ENCODE assay signal across 12 mouse cellular contexts in the genomic region with DNA sequence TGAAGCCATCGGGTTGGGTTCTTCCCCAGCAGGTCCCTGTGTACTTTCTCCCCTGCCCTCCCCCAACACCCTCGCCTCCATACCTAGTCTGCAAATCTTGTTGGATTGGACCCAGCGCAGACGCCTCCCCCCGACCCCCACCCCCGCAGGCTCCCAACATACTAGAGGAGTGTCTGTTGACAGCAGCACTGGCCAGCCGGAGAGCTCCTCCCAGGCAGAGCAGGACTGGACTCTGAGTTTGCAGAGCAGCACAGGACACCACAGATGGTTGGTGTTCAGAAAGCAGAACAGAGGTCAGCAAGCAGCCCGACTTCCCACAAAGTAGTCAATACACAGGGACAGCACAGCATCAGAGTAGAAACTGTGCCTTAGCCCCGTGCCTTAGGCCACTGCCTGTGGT. TPM values are rescaled to one million over a fixed set of nuclear protein-coding genes. Genes with fewer than 3 reads are reported as not detected.
DNase-seq lines count a peak whose midpoint lies in the region; ATAC-seq and TF ChIP-seq lines count a peak whose summit lies in the region.
"Had no signal": no experiment of that assay in that cellular context is flagged by ENCODE, and none has a peak within 500 bp of the region (broad histone marks: within the 10 kb centered on the region; RNA-seq: fewer than 3 reads in every experiment).

No protein-coding gene starts in this region.

- H3K27me3 ChIP-seq in liver, embryonic 14.5 days (ENCODE audit: control insufficient read depth, insufficient read depth, low read length): no peaks in the 10 kb centered on the region

- ATAC-seq in liver, embryonic 14.5 days (ENCODE audit: insufficient read depth): peak; percentile 87

- no peak overlapping the region for H3K4me3 ChIP-seq in liver, embryonic 14.5 days (ENCODE audit: insufficient read depth in 1 of 2, low read depth in 2 of 2, low read length in 2 of 2)
- H3K4me3 ChIP-seq: neural tube, embryonic 12.5 days had no signal

- no peaks in the 10 kb centered on the region for H3K9me3 ChIP-seq in liver, embryonic 14.5 days (ENCODE audit: control insufficient read depth, low read length)
- H3K9me3 ChIP-seq: neural tube, embryonic 12.5 days had no signal

- DNase-seq in adrenal gland, postnatal 10 days: peak; percentile 31
- DNase-seq in adrenal gland, adult (ENCODE audit: inconsistent age in 2 of 2, low spot score in 1 of 2): no peak
- peak; percentile 48 for DNase-seq in embryo, embryonic 11 days
- peak; percentile 69 for DNase-seq in kidney, postnatal 10 days
- DNase-seq in liver, embryonic 14.5 days (ENCODE audit: low read depth in 3 of 3, low spot score in 3 of 3): peak; percentile 23 to 24 (median 24)
- DNase-seq in cerebellum, postnatal 25 days: no peak
- DNase-seq in cerebellum, adult 18-20 months: no peak
- DNase-seq in urinary bladder, postnatal 4 days (ENCODE audit: low spot score in 2 of 2): no peak
- DNase-seq: adrenal gland, adult 8-10 months had no signal

- no peak overlapping the region for H3K9ac ChIP-seq in liver, embryonic 14.5 days (replicated peaks)
- H3K9ac ChIP-seq: neural tube, embryonic 12.5 days had no signal

- WGBS in liver, embryonic 14.5 days (ENCODE audit: insufficient replicate concordance): 26% methylated on average over 9 of the region's 9 CpGs

- H3K4me2 ChIP-seq in liver, embryonic 14.5 days (ENCODE audit: low read depth): no peak overlapping the region
- H3K4me2 ChIP-seq: neural tube, embryonic 12.5 days had no signal

- no peak for TF ChIP-seq CTCF in liver, embryonic 14.5 days (IDR thresholded peaks at IDR 0.05; ENCODE audit: low read depth)

- H3K4me1 ChIP-seq in liver, embryonic 14.5 days (replicated peaks; ENCODE audit: control insufficient read depth in 2 of 2, insufficient read depth in 2 of 2, low read length in 1 of 2): peaks cover 0 to 4% of the 10 kb centered on the region in 2 experiments; a peak in 1 of 4 replicates

- no peak for TF ChIP-seq EP300 in liver, embryonic 14.5 days (IDR thresholded peaks at IDR 0.05; ENCODE audit: low read depth)

- no peaks in the 10 kb centered on the region for H3K36me3 ChIP-seq in liver, embryonic 14.5 days (replicated peaks; ENCODE audit: control insufficient read depth, insufficient read depth, low read depth)
- H3K36me3 ChIP-seq: neural tube, embryonic 12.5 days had no signal

- H3K27ac ChIP-seq in liver, embryonic 14.5 days: no peak overlapping the region
- H3K27ac ChIP-seq: neural tube, embryonic 12.5 days had no signal

RNA-seq across cellular contexts. Expression of a gene that starts 23.8 kb away (rescaled TPM):
- 1 to 10 TPM; 5.8 to 8.1 TPM for total RNA-seq in adrenal gland, postnatal 10 days (2021)
- 0.21 and 0.22 TPM in 2 replicates for polyA plus RNA-seq in liver, embryonic 14.5 days (2012; rRNA removed)
- polyA plus RNA-seq in liver, embryonic 14.5 days (2014; fragmentation: Nextera tagmentation; extraction: Ambion mirVana): 0.19 and 0.22 TPM in 2 replicates
- total RNA-seq: megakaryocyte progenitor cell, adult 5-6 weeks had no signal

RNA-seq across cellular contexts. Expression of a gene that starts 32.2 kb away (rescaled TPM):
- not detected for total RNA-seq in adrenal gland, postnatal 10 days (2021)
- not detected in 2 replicates for polyA plus RNA-seq in liver, embryonic 14.5 days (2012; rRNA removed)
- not detected in 2 replicates for polyA plus RNA-seq in liver, embryonic 14.5 days (2014; fragmentation: Nextera tagmentation; extraction: Ambion mirVana)
- total RNA-seq: ES-E14; megakaryocyte progenitor cell, adult 5-6 weeks had no signal

RNA-seq across cellular contexts. Expression of a gene that starts 32.2 kb away (rescaled TPM):
- 100 to 1,000 TPM; 419 to 460 TPM for total RNA-seq in adrenal gland, postnatal 10 days (2021)
- 45.4 and 56.1 TPM in 2 replicates for polyA plus RNA-seq in liver, embryonic 14.5 days (2012; rRNA removed)
- polyA plus RNA-seq in liver, embryonic 14.5 days (2014; fragmentation: Nextera tagmentation; extraction: Ambion mirVana): 127 and 128 TPM in 2 replicates

RNA-seq across cellular contexts. Expression of a gene that starts 54.7 kb away (rescaled TPM):
- 10 to 100 TPM; 21.4 to 25.7 TPM for total RNA-seq in adrenal gland, postnatal 10 days (2021)
- 5.3 and 9.1 TPM in 2 replicates for polyA plus RNA-seq in liver, embryonic 14.5 days (2012; rRNA removed)
- 17.8 and 25.8 TPM in 2 replicates for polyA plus RNA-seq in liver, embryonic 14.5 days (2014; fragmentation: Nextera tagmentation; extraction: Ambion mirVana)

RNA-seq across cellular contexts. Expression of a gene that starts 55.1 kb away (rescaled TPM):
- total RNA-seq in adrenal gland, postnatal 10 days (2021): 10 to 100 TPM; 27.1 to 27.6 TPM
- 7.8 and 10.2 TPM in 2 replicates for polyA plus RNA-seq in liver, embryonic 14.5 days (2012; rRNA removed)
- 20.6 and 22.8 TPM in 2 replicates for polyA plus RNA-seq in liver, embryonic 14.5 days (2014; fragmentation: Nextera tagmentation; extraction: Ambion mirVana)

Comparison
In these comparisons a context has a peak if more than half of its experiments do, and no peak if none do; other contexts are left out.
1. DNase-seq: peak in adrenal gland, postnatal 10 days (single experiment), embryo, embryonic 11 days (single experiment), kidney, postnatal 10 days (single experiment) and liver, embryonic 14.5 days (3 of 3); none in adrenal gland, adult (0 of 2), cerebellum, postnatal 25 days (0 of 2), cerebellum, adult 18-20 months (0 of 2) and urinary bladder, postnatal 4 days (0 of 2).